In the genomic region with DNA sequence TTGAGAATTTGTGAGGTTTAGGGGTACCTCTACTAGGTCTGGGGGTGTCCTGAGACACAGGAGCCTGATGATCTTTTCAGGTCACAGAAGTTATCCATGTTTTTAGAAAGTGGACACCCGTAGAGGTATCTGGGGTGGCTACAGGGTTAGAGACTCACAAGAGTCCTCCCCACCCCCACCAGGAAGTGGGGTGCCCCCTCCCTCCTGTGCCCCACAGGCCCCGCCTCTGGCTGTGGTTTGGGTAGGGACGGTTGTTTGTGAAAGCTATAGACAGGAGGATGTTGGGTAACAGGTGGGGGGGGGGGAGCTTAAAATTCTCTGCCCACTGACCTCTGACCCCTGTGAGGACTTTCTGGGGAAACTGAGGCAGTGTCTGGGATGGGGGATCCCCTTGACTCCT, we compare ENCODE assay signal across 9 mouse cellular contexts. TPM values are rescaled to one million over a fixed set of nuclear protein-coding genes. Genes with fewer than 3 reads are reported as not detected.
DNase-seq lines count a peak whose midpoint lies in the region; ATAC-seq and TF ChIP-seq lines count a peak whose summit lies in the region.
"Had no signal": no experiment of that assay in that cellular context is flagged by ENCODE, and none has a peak within 500 bp of the region (broad histone marks: within the 10 kb centered on the region; RNA-seq: fewer than 3 reads in every experiment).

No protein-coding gene starts in this region.

- peak; percentile 94 for DNase-seq in 416B (ENCODE audit: low read depth)
- peak; percentile 70 for DNase-seq in CH12.LX (ENCODE audit: extremely low read depth)
- DNase-seq in cerebellum, adult 9-10 months, result no peak
- DNase-seq in adrenal gland, adult 8-10 months, result no peak
- DNase-seq: gastrocnemius, postnatal 10 days had no signal

- H3K9ac ChIP-seq in CH12.LX (ENCODE audit: insufficient read depth, low read depth), result peak overlapping the region; percentile 86
- no peak overlapping the region for H3K9ac ChIP-seq in forebrain, embryonic 16.5 days (replicated peaks; ENCODE audit: low read depth, low read length)

- TF ChIP-seq RAD21 in CH12.LX (IDR thresholded peaks at IDR 0.05; ENCODE audit: low read depth, low read length), result no peak

- no peak for TF ChIP-seq POLR2A in CH12.LX (IDR thresholded peaks at IDR 0.05; ENCODE audit: low read depth, low read length)

- no peaks in the 10 kb centered on the region for H3K9me3 ChIP-seq in CH12.LX (replicated peaks; ENCODE audit: low read length)
- H3K9me3 ChIP-seq in forebrain, embryonic 16.5 days (ENCODE audit: control insufficient read depth, low read length), result no peaks in the 10 kb centered on the region

- no peaks in the 10 kb centered on the region for H3K27me3 ChIP-seq in CH12.LX (replicated peaks)
- H3K27me3 ChIP-seq in forebrain, embryonic 16.5 days (replicated peaks; ENCODE audit: control insufficient read depth, insufficient read depth, low read length), result peaks cover 58% of the 10 kb centered on the region

- in situ Hi-C loops in CH12.LX (cut with MboI; ENCODE audit: low pct_ligation_motif_present, low pct_unique_long_range_greater_than_20kb, low sequenced_read_pairs), result no loop called here

- peak overlapping the region; percentile 62 for H3K27ac ChIP-seq in CH12.LX (ENCODE audit: insufficient read depth, low read depth)
- H3K27ac ChIP-seq in forebrain, embryonic 16.5 days (ENCODE audit: low read length), result no peak overlapping the region

- H3K4me1 ChIP-seq in CH12.LX (ENCODE audit: control insufficient read depth in 1 of 2, insufficient read depth in 2 of 2), result peaks cover 12 to 34% of the 10 kb centered on the region in 2 experiments
- no peaks in the 10 kb centered on the region for H3K4me1 ChIP-seq in forebrain, embryonic 16.5 days (replicated peaks; ENCODE audit: control insufficient read depth, insufficient read depth, low read length)

- TF ChIP-seq CTCF in CH12.LX (conservative IDR thresholded peaks at IDR 0.05 in 1 of 2, IDR thresholded peaks at IDR 0.05 in 1 of 2; ENCODE audit: low read depth in 2 of 2, low read length in 2 of 2), result no peak

- H3K36me3 ChIP-seq in CH12.LX (replicated peaks in 1 of 2; ENCODE audit: control insufficient read depth in 1 of 2, insufficient read depth in 1 of 2, low read length in 1 of 2), result peaks cover 42 to 75% of the 10 kb centered on the region in 2 experiments
- no peaks in the 10 kb centered on the region for H3K36me3 ChIP-seq in forebrain, embryonic 16.5 days (ENCODE audit: control insufficient read depth, insufficient read depth)

- no peak for TF ChIP-seq EP300 in CH12.LX (IDR thresholded peaks at IDR 0.05; ENCODE audit: low read length)

- dilution Hi-C loops in CH12.LX (cut with MboI; ENCODE audit: extremely low pct_ligation_motif_present, extremely low pct_unique_long_range_greater_than_20kb, low sequenced_read_pairs), result no loop called here

- H3K4me3 ChIP-seq in CH12.LX (replicated peaks in 1 of 3; ENCODE audit: low read depth in 2 of 3, low read length in 2 of 3, poor library complexity in 1 of 3), result peak overlapping the region; percentile 77 to 81 (median 80)
- no peak overlapping the region for H3K4me3 ChIP-seq in forebrain, embryonic 16.5 days (replicated peaks; ENCODE audit: low read length)

- peak overlapping the region; percentile 85 for H3K4me2 ChIP-seq in CH12.LX (ENCODE audit: insufficient read depth, low read depth, poor library complexity, severe bottlenecking)
- no peak overlapping the region for H3K4me2 ChIP-seq in forebrain, embryonic 16.5 days (ENCODE audit: low read length)

- ATAC-seq in inflammation-experienced regulatory T-cells, adult 6 months, result peak; percentile 53
- ATAC-seq in megakaryocyte progenitor cell, adult 5-6 weeks (replicated peaks; ENCODE audit: poor library complexity), result peak; percentile 59
- ATAC-seq in cerebellum, adult (ENCODE audit: insufficient number of reproducible peaks, low FRiP score, low TSS enrichment), result no peak
- no peak for ATAC-seq in forebrain, embryonic 16.5 days

- WGBS in forebrain, embryonic 16.5 days, result 80% methylated on average over 3 of the region's 3 CpGs

- H3K79me2 ChIP-seq in CH12.LX (replicated peaks; ENCODE audit: control insufficient read depth, extremely low read depth, insufficient read depth, poor library complexity, severe bottlenecking), result peaks cover 8% of the 10 kb centered on the region

TF ChIP-seq in CH12.LX, 34 proteins besides CTCF, POLR2A, EP300 and RAD21:
- TF ChIP-seq CHD1 (IDR thresholded peaks at IDR 0.05; ENCODE audit: low read depth, low read length) (no peak), CHD2 (IDR thresholded peaks at IDR 0.05; ENCODE audit: low read length) (peak; percentile 69), MAZ (IDR thresholded peaks at IDR 0.05; ENCODE audit: low read depth, low read length) (peak; percentile 90), USF2 (conservative IDR thresholded peaks at IDR 0.05; ENCODE audit: low read depth, low read length) (no peak), MYC (IDR thresholded peaks at IDR 0.05; ENCODE audit: low read depth, low read length) (no peak), IRF4 (IDR thresholded peaks at IDR 0.05; ENCODE audit: low read depth, low read length) (peak; percentile 10; the same call in 1 of the 2 replicates), KAT2A (IDR thresholded peaks at IDR 0.05; ENCODE audit: insufficient replicate concordance, low read length) (no peak), BHLHE40 (IDR thresholded peaks at IDR 0.05; ENCODE audit: low read depth, low read length) (0 out of 2 replicates have a peak, but pooled peaks have one; percentile 7), ELF1 (IDR thresholded peaks at IDR 0.05; ENCODE audit: low read depth, low read length) (peak; percentile 85), JUN (IDR thresholded peaks at IDR 0.05; ENCODE audit: insufficient read depth, low read depth, low read length) (no peak), ZMIZ1 (IDR thresholded peaks at IDR 0.05; ENCODE audit: low read depth, low read length) (no peak), SIN3A (IDR thresholded peaks at IDR 0.05; ENCODE audit: low read length) (peak; percentile 33; the same call in 1 of the 2 replicates), POLR2AphosphoS2 (IDR thresholded peaks at IDR 0.05; ENCODE audit: low read depth, low read length) (no peak), MAFK (IDR thresholded peaks at IDR 0.05; ENCODE audit: insufficient replicate concordance, low read length) (no peak), SMC3 (IDR thresholded peaks at IDR 0.05; ENCODE audit: low read depth, low read length) (no peak), NRF1 (IDR thresholded peaks at IDR 0.05; ENCODE audit: low read depth, low read length) (no peak)

RNA-seq across cellular contexts. Expression of a gene that starts 0.9 kb away (rescaled TPM):
- total RNA-seq in CH12.LX (2012; rRNA removed) (23.4 and 25.9 TPM in 2 replicates), CH12.LX (2014; rRNA removed) (10.3 and 11.8 TPM in 2 replicates)
- polyA plus RNA-seq in CH12.LX (2012; ENCODE audit: insufficient read length, low read depth), result 20.2 and 21.2 TPM in 2 replicates
- polyA plus RNA-seq in inflammation-experienced regulatory T-cells, adult 6 months (2017; shearing (Covaris generic)), result 100 to 1,000 TPM; 242 to 254 (median 251) TPM
- 64.1 and 69.0 TPM in 2 replicates for total RNA-seq in megakaryocyte progenitor cell, adult 5-6 weeks (2015)
- 112 and 121 TPM in 2 replicates for total RNA-seq in megakaryocyte progenitor cell, adult 5-6 weeks (2017)
- polyA plus RNA-seq in forebrain, embryonic 16.5 days (2015; fragmentation: Nextera tagmentation; extraction: Ambion mirVana), result 1.2 and 1.8 TPM in 2 replicates
- 10 to 100 TPM in 2 of 4 experiments, 1 to 10 TPM in 2; 6.4 to 10.6 (median 8.5) TPM for total RNA-seq in adrenal gland, adult 8-10 months (2022)

RNA-seq across cellular contexts. Expression of a gene that starts 21.1 kb away (rescaled TPM):
- 6.8 and 7.0 TPM in 2 replicates for total RNA-seq in CH12.LX (2012; rRNA removed)
- total RNA-seq in CH12.LX (2014; rRNA removed), result 2.3 TPM in 2 replicates
- polyA plus RNA-seq in CH12.LX (2012; ENCODE audit: insufficient read length, low read depth), result 5.4 and 6.1 TPM in 2 replicates
- polyA plus RNA-seq in inflammation-experienced regulatory T-cells, adult 6 months (2017; shearing (Covaris generic)), result 10 to 100 TPM; 10.7 to 14.2 (median 13.3) TPM
- total RNA-seq in megakaryocyte progenitor cell, adult 5-6 weeks (2015), result 15.4 and 15.8 TPM in 2 replicates
- total RNA-seq in megakaryocyte progenitor cell, adult 5-6 weeks (2017), result 17.0 and 17.5 TPM in 2 replicates
- 3.9 and 4.7 TPM in 2 replicates for polyA plus RNA-seq in forebrain, embryonic 16.5 days (2015; fragmentation: Nextera tagmentation; extraction: Ambion mirVana)
- total RNA-seq in adrenal gland, adult 8-10 months (2022), result 10 to 100 TPM; 21.6 to 35.5 (median 27.8) TPM

RNA-seq across cellular contexts. Expression of a gene that starts 22.2 kb away (rescaled TPM):
- total RNA-seq in CH12.LX (2012; rRNA removed) (127 and 132 TPM in 2 replicates), CH12.LX (2014; rRNA removed) (98.3 and 105 TPM in 2 replicates)
- polyA plus RNA-seq in CH12.LX (2012; ENCODE audit: insufficient read length, low read depth), result 194 and 227 TPM in 2 replicates
- 100 to 1,000 TPM; 137 to 227 (median 211) TPM for polyA plus RNA-seq in inflammation-experienced regulatory T-cells, adult 6 months (2017; shearing (Covaris generic))
- total RNA-seq in megakaryocyte progenitor cell, adult 5-6 weeks (2015), result 93.3 and 99.5 TPM in 2 replicates
- total RNA-seq in megakaryocyte progenitor cell, adult 5-6 weeks (2017), result 74.3 and 89.9 TPM in 2 replicates
- polyA plus RNA-seq in forebrain, embryonic 16.5 days (2015; fragmentation: Nextera tagmentation; extraction: Ambion mirVana), result 173 and 178 TPM in 2 replicates
- total RNA-seq in adrenal gland, adult 8-10 months (2022), result 100 to 1,000 TPM in 1 of 4 experiments, 10 to 100 TPM in 3; 79.1 to 104 (median 94.4) TPM

RNA-seq across cellular contexts. Expression of a gene that starts 29.0 kb away (rescaled TPM):
- total RNA-seq in CH12.LX (2012; rRNA removed) (26.3 and 26.9 TPM in 2 replicates), CH12.LX (2014; rRNA removed) (46.3 and 49.0 TPM in 2 replicates)
- polyA plus RNA-seq in CH12.LX (2012; ENCODE audit: insufficient read length, low read depth), result 52.6 and 62.7 TPM in 2 replicates
- 100 to 1,000 TPM; 672 to 989 (median 979) TPM for polyA plus RNA-seq in inflammation-experienced regulatory T-cells, adult 6 months (2017; shearing (Covaris generic))
- total RNA-seq in megakaryocyte progenitor cell, adult 5-6 weeks (2015), result 50.5 and 52.8 TPM in 2 replicates
- 73.3 and 84.1 TPM in 2 replicates for total RNA-seq in megakaryocyte progenitor cell, adult 5-6 weeks (2017)
- polyA plus RNA-seq in forebrain, embryonic 16.5 days (2015; fragmentation: Nextera tagmentation; extraction: Ambion mirVana), result 30.5 and 31.3 TPM in 2 replicates
- 10 to 100 TPM; 23.9 to 36.3 (median 30.0) TPM for total RNA-seq in adrenal gland, adult 8-10 months (2022)

RNA-seq across cellular contexts. Expression of a gene that starts 29.6 kb away (rescaled TPM):
- total RNA-seq in CH12.LX (2012; rRNA removed), result 368 and 459 TPM in 2 replicates
- 352 and 386 TPM in 2 replicates for total RNA-seq in CH12.LX (2014; rRNA removed)
- 332 and 353 TPM in 2 replicates for polyA plus RNA-seq in CH12.LX (2012; ENCODE audit: insufficient read length, low read depth)
- polyA plus RNA-seq in inflammation-experienced regulatory T-cells, adult 6 months (2017; shearing (Covaris generic)), result 100 to 1,000 TPM; 346 to 445 (median 381) TPM
- total RNA-seq in megakaryocyte progenitor cell, adult 5-6 weeks (2015), result 253 and 271 TPM in 2 replicates
- 358 and 365 TPM in 2 replicates for total RNA-seq in megakaryocyte progenitor cell, adult 5-6 weeks (2017)
- polyA plus RNA-seq in forebrain, embryonic 16.5 days (2015; fragmentation: Nextera tagmentation; extraction: Ambion mirVana), result 443 and 475 TPM in 2 replicates
- 100 to 1,000 TPM; 697 to 776 (median 769) TPM for total RNA-seq in adrenal gland, adult 8-10 months (2022)

Comparison
In these comparisons a context has a peak if more than half of its experiments do, and no peak if none do; other contexts are left out.
1. DNase-seq: peak in 416B (single experiment) and CH12.LX (single experiment); none in cerebellum, adult 9-10 months (single experiment) and adrenal gland, adult 8-10 months (single experiment).
2. ATAC-seq: peak in inflammation-experienced regulatory T-cells, adult 6 months (single experiment) and megakaryocyte progenitor cell, adult 5-6 weeks (single experiment); none in cerebellum, adult (single experiment) and forebrain, embryonic 16.5 days (single experiment).